Mouse (Mus musculus) C2C12 (cell line): Measurements from ENCODE around the gene Dppa4.

Experiments
- CTCF ChIP-seq: IDR thresholded peaks from one replicate; pipeline ENCODE4 v1.5.1; 2011; ENCODE audit not compliant: control insufficient read depth, insufficient read depth, insufficient read length
- MYOG ChIP-seq: IDR thresholded peaks from one replicate; pipeline ENCODE4 v1.6.1; 2011; ENCODE audit not compliant: control insufficient read depth, insufficient read length; ENCODE audit errors: extremely low read depth

DNA sequence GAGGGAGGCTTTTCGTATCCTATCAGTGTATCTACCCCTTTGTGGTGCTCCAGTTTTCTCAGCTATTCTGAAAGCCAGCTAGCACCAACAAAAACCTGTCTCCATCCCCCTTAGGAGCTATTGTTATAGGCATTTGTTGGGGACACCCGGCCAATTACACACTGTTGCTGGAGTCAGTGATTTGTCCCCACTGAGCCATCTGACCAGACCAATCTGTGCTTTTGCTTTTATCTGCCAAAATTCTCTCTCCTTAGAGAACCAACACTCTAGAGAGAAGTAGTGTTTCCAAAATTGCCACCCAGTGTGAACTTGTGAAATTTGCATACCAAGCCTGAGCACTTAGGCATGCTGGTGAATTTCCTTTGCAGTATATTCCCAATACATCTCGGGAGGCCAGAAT is 31.8 kb downstream of the Dppa4 start:
- TF ChIP-seq CTCF (no peak), MYOG (no peak)
